Mouse (Mus musculus): Measurements from ENCODE around the gene A430005L14Rik. TPM values are rescaled to one million over a fixed set of nuclear protein-coding genes. Genes with fewer than 3 reads are reported as not detected.

A430005L14Rik gene
- polyA plus RNA-seq (2015; fragmentation: Nextera tagmentation; extraction: Ambion mirVana) = 48.7 and 56.2 TPM in 2 replicates

GRCm38 (mm10) chr4:153956569-153957405 lies at the start of gene A430005L14Rik:
Gene A430005L14Rik (plus strand): TSS chr4:153957237.

GRCm38 (mm10) chr4:153974431-153975291 lies 17.6 kb downstream of the A430005L14Rik start, which contains the start of the genes Dffb and Cep104:
Gene Dffb (minus strand): TSS chr4:153975126.
Gene Cep104 (plus strand): TSS chr4:153975194.

Other genes with a start within 250 kb of the A430005L14Rik start
- gene Dffb, start 17.9 kb downstream of the A430005L14Rik start, polyA plus RNA-seq (2015; fragmentation: Nextera tagmentation; extraction: Ambion mirVana) = 10.0 and 10.5 TPM in 2 replicates
- 10.7 and 13.1 TPM in 2 replicates for gene Cep104, start 18.0 kb downstream of the A430005L14Rik start, polyA plus RNA-seq (2015; fragmentation: Nextera tagmentation; extraction: Ambion mirVana)
- gene Lrrc47, start 54.5 kb downstream of the A430005L14Rik start, polyA plus RNA-seq (2015; fragmentation: Nextera tagmentation; extraction: Ambion mirVana) = 20.9 and 25.1 TPM in 2 replicates
- 23.3 and 26.0 TPM in 2 replicates for gene Smim1, start 69.0 kb downstream of the A430005L14Rik start, polyA plus RNA-seq (2015; fragmentation: Nextera tagmentation; extraction: Ambion mirVana)
- not detected in 2 replicates for gene Ccdc27, start 85.4 kb downstream of the A430005L14Rik start, polyA plus RNA-seq (2015; fragmentation: Nextera tagmentation; extraction: Ambion mirVana)
- 0.14 and 0.18 TPM in 2 replicates for gene Trp73, start 183.0 kb downstream of the A430005L14Rik start, polyA plus RNA-seq (2015; fragmentation: Nextera tagmentation; extraction: Ambion mirVana)
- gene Wrap73, start 185.1 kb downstream of the A430005L14Rik start, polyA plus RNA-seq (2015; fragmentation: Nextera tagmentation; extraction: Ambion mirVana) = 27.7 and 31.4 TPM in 2 replicates
- 241 and 247 TPM in 2 replicates for gene Tprgl, start 203.4 kb downstream of the A430005L14Rik start, polyA plus RNA-seq (2015; fragmentation: Nextera tagmentation; extraction: Ambion mirVana)
- gene Megf6, start 213.5 kb downstream of the A430005L14Rik start, polyA plus RNA-seq (2015; fragmentation: Nextera tagmentation; extraction: Ambion mirVana) = 7.1 and 7.2 TPM in 2 replicates

Measured in neural tube, postnatal 0 days (tissue).